Comparison of ENCODE assay signal across 9 mouse cellular contexts in genomic region chr5:96921973-96922715, GRCm38 (mm10).
DNase-seq lines count a peak whose midpoint lies in the region; ATAC-seq and TF ChIP-seq lines count a peak whose summit lies in the region.
"Had no signal": no experiment of that assay in that cellular context is flagged by ENCODE, and none has a peak within 500 bp of the region (broad histone marks: within the 10 kb centered on the region; RNA-seq: fewer than 3 reads in every experiment).

No protein-coding gene starts in this region.

- 22% methylated on average over 11 of the region's 11 CpGs for WGBS in bone marrow, adult 2 months
- WGBS in thymus, adult 2 months: 38% methylated on average over 11 of the region's 11 CpGs

- no peak overlapping the region for H3K4me3 ChIP-seq in bone marrow, adult 2 months (replicated peaks; ENCODE audit: control insufficient read depth, low read depth, low read length)
- no peak overlapping the region for H3K4me3 ChIP-seq in thymus, adult 2 months (ENCODE audit: control insufficient read depth, insufficient read depth, low read length)

- no peaks in the 10 kb centered on the region for H3K27me3 ChIP-seq in thymus, adult 2 months (ENCODE audit: control insufficient read depth, insufficient read depth, low read length)

- H3K4me1 ChIP-seq in bone marrow, adult 2 months (ENCODE audit: control insufficient read depth, insufficient read depth, low read length): peaks cover 9% of the 10 kb centered on the region
- peaks cover 18% of the 10 kb centered on the region for H3K4me1 ChIP-seq in thymus, adult 2 months (replicated peaks; ENCODE audit: control insufficient read depth, insufficient read depth, low read length)

- TF ChIP-seq CTCF in bone marrow, adult 2 months (IDR thresholded peaks at IDR 0.05; ENCODE audit: control insufficient read depth, insufficient read depth, low read length): no peak
- TF ChIP-seq CTCF in thymus, adult 2 months (IDR thresholded peaks at IDR 0.05; ENCODE audit: borderline replicate concordance, control insufficient read depth, extremely low read depth, insufficient read depth, low read length, poor library complexity): no peak

- DNase-seq in 416B (ENCODE audit: low read depth) (peak; percentile 68), liver (peak; percentile 45)
- peak; percentile 63 for DNase-seq in heart, postnatal 4 days
- no peak for DNase-seq in ovary, postnatal 10 days (ENCODE audit: low spot score)
- DNase-seq in urinary bladder, postnatal 25 days (ENCODE audit: low spot score): no peak
- no peak for DNase-seq in thymus, adult 2 months

- no peak for TF ChIP-seq POLR2A in bone marrow, adult 2 months (IDR thresholded peaks at IDR 0.05; ENCODE audit: borderline replicate concordance, control insufficient read depth, low read depth, low read length)
- TF ChIP-seq POLR2A in thymus, adult 2 months (IDR thresholded peaks at IDR 0.05; ENCODE audit: control insufficient read depth, extremely low read depth, insufficient read depth, low read length, poor library complexity): no peak

- no peak for ATAC-seq in frontal cortex, adult (ENCODE audit: low TSS enrichment)
- ATAC-seq: activated CD4-positive, CD25-positive, alpha-beta regulatory T cell, adult 4 months had no signal

- no peaks in the 10 kb centered on the region for H3K36me3 ChIP-seq in thymus, adult 2 months (ENCODE audit: control insufficient read depth, insufficient read depth, low read length)

- H3K27ac ChIP-seq in bone marrow, adult 2 months (ENCODE audit: control insufficient read depth, insufficient read depth, low read depth, low read length, poor library complexity): peak overlapping the region; percentile 69
- no peak overlapping the region for H3K27ac ChIP-seq in thymus, adult 2 months (ENCODE audit: control insufficient read depth, insufficient read depth, low read length)

Comparison
In these comparisons a context has a peak if more than half of its experiments do, and no peak if none do; other contexts are left out.
1. DNase-seq: peak in 416B (single experiment), heart, postnatal 4 days (single experiment) and liver (single experiment); none in ovary, postnatal 10 days (single experiment), urinary bladder, postnatal 25 days (single experiment) and thymus, adult 2 months (single experiment).